Mouse (Mus musculus): ENCODE results near the gene Pfas. TPM values are rescaled to one million over a fixed set of nuclear protein-coding genes. Genes with fewer than 3 reads are reported as not detected.

The Pfas gene
- 10 to 100 TPM; 24.1 to 25.3 TPM for total RNA-seq (2021)
- long read RNA-seq, experiment 1, partial matches to known transcripts = 3 of 3 reads
- long read RNA-seq, experiment 1, other reads (novel, unspliced or antisense) = 0 of 3 reads
- long read RNA-seq, experiment 2, partial matches to known transcripts = 3 of 5 reads
- long read RNA-seq, experiment 2, other reads (novel, unspliced or antisense) = 2 of 5 reads

- DNase-seq (ENCODE audit: low spot score in 2 of 2) = peak; percentile 91 to 92
Measured at GRCm38 (mm10) chr11:69008182-69009121, at the start of gene Pfas. Pfas (minus strand) TSS chr11:69008460.

DNA sequence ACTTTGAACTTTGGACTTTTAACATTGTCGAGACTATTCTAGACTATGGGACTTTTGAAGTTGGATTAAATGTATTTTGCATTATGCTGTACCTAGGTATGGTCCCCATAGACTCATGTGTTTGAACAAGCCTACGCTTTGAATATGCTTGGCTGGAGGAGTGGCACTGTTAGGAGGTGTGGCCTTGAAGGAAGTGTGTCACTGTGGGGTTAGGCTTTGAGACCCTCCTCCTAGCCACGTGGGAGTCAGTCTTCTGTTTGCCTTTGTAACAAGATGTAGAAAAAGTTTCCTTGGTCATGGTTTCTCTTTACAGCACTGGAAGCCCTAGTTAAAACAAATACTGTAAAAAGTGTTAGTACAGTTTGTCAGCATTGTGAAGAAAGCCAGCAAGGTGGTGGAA lies 45.6 kb upstream of the Pfas start:
- no peak for DNase-seq (ENCODE audit: low spot score in 2 of 2)

DNA sequence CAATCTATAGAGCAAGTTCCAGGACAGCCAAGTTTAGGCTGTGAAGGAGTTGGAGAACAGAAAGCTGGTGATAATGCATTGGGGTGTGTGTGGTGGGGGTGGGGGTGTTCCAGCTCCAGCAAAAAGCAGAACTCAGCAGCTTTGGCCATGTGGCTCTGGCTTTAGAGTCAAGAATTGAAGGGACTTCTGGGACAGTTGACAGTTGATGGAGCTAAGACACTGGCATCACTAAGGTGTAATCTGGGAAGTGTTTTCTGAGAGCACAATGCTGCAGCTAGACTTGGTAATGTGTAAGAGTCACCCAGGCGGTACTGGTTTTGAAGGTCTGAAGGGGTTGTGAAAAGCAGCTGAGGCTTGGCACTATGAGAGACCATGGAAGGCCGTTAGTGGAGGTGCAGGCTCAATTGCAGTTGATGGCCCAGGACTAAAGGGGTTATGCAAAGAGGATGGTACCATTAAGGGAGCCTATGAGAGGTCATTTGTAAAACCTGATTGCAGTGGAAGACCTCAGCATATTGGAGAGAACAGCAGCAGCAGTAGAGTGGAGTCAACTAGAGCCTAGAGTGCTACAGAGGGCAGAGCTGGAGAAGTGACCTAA lies 44.7 kb upstream of the Pfas start:
- no peak for DNase-seq (ENCODE audit: low spot score in 2 of 2)

DNA sequence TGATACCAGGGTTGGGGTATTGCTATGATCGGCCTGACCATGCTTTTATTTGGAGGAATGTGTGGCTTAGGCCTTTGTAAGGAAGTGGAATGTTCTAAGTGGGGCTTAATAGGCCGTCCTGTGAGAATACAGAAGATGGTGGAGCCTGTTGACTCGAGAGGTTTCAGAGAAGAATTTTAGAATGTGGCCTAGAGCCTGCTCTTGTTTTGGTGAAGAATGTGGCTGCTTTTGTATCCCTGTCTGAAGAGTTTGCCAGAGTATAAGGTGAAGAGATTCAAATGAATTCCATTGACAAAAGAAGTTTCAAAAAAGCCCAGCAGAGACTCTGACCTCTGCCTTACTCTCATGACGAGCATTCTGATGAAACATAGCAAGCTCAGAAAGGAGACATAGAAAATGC lies 43.5 kb upstream of the Pfas start:
- DNase-seq (ENCODE audit: low spot score in 2 of 2) = no peak

DNA sequence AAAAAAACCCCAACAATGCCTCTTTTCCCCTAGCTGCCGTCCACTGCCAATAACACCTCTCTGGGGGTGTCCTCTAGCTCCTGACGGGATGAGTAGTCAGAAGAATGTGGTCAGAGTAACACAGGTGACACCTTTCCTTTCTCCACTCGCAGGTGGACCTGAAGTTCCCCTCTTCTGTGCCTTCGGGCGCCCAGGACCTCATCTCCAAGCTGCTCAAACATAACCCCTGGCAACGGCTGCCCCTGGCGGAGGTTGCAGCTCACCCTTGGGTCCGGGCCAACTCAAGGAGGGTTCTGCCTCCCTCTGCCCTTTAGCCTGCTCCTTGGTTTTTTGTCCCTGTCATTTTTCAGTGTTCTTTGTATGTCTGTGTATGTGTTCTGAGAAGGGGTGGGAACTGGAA lies 42.5 kb upstream of the Pfas start:
- DNase-seq (ENCODE audit: low spot score in 2 of 2) = no peak

GRCm38 (mm10) chr11:69048151-69048550 lies 39.9 kb upstream of the Pfas start:
- no peak for DNase-seq (ENCODE audit: low spot score in 2 of 2)

- no peak for DNase-seq (ENCODE audit: low spot score in 2 of 2)
Measured at GRCm38 (mm10) chr11:69047592-69047991, 39.3 kb upstream of the Pfas start.

- DNase-seq (ENCODE audit: low spot score in 2 of 2) = no peak
Measured at GRCm38 (mm10) chr11:69046395-69046774, 38.1 kb upstream of the Pfas start.

DNA sequence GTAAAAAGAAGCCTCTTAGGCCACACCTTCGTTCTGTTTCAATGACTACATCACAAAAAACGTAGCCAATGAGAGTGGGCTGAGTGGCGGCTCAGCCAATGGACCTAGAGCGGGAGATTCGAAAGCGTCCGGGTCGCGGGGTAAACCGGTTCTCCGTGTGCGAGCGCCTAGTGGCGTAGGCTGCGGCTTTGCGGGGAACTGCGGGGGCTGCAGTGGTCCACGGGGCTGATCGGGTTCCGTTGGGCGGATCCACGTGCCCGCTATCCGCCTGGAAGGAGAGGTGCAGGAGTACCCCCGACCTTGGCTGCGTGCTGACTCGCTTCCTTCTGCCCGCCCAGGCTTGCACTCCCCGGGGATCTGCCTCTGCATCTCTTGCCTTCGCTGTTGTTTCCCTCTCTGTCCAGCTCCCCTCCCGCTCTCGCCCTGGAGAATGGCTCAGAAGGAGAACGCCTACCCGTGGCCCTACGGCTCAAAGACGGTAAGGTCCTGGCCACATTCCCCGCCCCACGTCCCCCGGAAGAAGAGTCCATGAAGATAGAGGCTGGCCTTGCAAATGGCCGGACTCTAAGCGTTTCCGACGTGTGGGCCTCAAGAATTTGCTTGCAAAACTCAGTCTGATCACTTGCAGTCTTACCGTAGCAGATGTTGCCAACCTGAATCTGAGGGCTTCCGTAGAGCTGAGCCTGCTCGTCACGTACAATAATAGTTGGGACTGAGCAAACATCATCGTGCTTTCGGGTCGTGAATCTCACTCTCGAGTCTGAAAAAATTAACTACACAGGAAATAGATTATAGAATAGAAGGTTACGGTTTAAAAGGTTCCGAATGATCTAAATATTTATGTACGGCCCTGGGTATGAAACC lies 37.5 kb upstream of the Pfas start, which contains the start of gene Aurkb:
TSS of gene Aurkb (plus strand) at position 117 of the 864 bp plus-strand sequence.
- DNase-seq (ENCODE audit: low spot score in 2 of 2) = peak; percentile 64 to 82

- no peak for DNase-seq (ENCODE audit: low spot score in 2 of 2)
Measured at GRCm38 (mm10) chr11:69038173-69038572, 29.9 kb upstream of the Pfas start.

DNA sequence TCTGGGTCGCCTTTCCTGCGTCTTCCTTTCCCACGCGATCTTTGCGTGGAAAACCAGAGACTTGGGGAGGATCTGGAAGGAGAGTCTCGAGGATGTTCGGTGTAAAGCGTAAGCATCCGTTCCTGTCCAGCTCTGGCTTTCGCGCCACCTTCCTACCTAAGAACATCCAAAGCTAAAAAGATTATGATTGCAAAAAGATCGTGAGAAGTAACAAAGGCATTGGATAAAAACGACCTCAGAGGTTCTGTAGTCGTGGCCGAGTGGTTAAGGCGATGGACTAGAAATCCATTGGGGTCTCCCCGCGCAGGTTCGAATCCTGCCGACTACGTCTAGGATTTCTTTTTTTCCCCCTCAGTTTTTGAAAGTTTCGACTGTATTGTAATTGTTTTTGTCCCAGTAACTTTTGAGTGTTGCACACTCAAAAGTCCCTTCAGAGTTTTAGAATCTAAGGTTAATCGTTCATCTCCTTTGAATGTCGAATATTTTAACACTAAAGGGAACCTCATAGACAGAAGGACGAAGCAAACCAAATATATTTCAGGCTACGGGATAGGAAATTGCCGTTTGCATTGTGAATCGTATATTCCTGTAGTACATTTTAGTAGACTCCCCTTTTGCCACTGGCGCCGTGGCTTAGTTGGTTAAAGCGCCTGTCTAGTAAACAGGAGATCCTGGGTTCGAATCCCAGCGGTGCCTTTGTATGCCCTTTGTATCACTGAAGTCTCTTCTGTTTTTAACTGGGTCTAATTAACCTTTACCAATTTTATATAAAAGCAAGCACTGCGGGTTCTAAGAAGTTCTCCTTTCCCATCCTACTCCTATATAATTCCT lies 29.2 kb upstream of the Pfas start:
- DNase-seq (ENCODE audit: low spot score in 2 of 2) = peak; percentile 80 to 92

- DNase-seq (ENCODE audit: low spot score in 2 of 2) = peak; percentile 88 to 93
Measured at GRCm38 (mm10) chr11:69036486-69037230, 28.4 kb upstream of the Pfas start.

DNA sequence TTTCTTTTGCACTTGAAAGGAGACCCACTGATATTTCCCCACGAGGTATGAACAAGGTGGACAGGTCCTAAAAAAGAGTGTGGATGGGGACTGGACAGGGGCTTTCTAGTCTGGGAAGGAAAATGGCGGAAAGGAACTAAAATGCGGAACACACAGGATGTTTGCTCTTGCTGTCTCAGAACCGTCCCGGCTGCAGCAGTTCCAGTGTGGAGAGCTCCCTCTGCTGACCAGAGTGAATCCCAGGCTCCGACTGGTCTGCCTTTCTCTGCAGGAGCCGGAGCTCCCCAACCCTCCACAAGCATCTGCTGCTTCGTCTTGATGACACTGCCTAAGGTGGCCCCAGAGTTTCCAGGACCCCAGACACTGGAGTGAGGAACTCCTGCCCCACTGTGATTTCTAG lies 27.6 kb upstream of the Pfas start:
- peak; percentile 87 to 95 for DNase-seq (ENCODE audit: low spot score in 2 of 2)

- no peak for DNase-seq (ENCODE audit: low spot score in 2 of 2)
Measured at GRCm38 (mm10) chr11:69035411-69035810, 27.2 kb upstream of the Pfas start.

DNA sequence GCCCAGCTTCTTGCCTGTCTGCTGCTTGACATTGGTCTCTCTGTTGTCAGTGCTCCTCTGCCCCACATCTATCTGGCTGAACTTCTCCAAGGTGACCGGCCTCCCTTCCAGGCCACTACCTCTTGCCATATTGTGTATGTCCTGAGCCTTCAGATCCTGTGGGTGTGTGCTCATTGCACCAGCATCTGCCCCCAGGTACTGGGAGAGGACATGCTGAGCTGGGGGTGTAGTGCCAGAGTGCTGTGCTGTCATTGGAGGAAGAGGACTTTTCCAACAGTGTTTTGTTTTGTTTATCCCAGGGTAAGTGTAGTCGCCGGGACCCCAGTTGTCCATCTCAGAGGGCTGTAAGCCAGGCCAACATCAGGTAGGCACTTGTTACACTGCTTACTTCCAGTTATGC lies 26.3 kb upstream of the Pfas start:
- no peak for DNase-seq (ENCODE audit: low spot score in 2 of 2)

GRCm38 (mm10) chr11:69033552-69033951 lies 25.3 kb upstream of the Pfas start:
- no peak for DNase-seq (ENCODE audit: low spot score in 2 of 2)

GRCm38 (mm10) chr11:69028805-69029204 lies 20.5 kb upstream of the Pfas start:
- no peak for DNase-seq (ENCODE audit: low spot score in 2 of 2)

- no peak for DNase-seq (ENCODE audit: low spot score in 2 of 2)
Measured at GRCm38 (mm10) chr11:69026562-69026961, 18.3 kb upstream of the Pfas start.

GRCm38 (mm10) chr11:69020691-69021090 lies 12.4 kb upstream of the Pfas start:
- no peak for DNase-seq (ENCODE audit: low spot score in 2 of 2)
